Mouse (Mus musculus) CH12.LX (cell line): ENCODE data around the gene 1700037H04Rik. TPM values are rescaled to one million over a fixed set of nuclear protein-coding genes. Genes with fewer than 3 reads are reported as not detected.

Experiments used
- DNase-seq: peaks from one replicate; pipeline ENCODE4 v3.0.0-alpha.2; 2013; ENCODE audit errors: extremely low read depth
- H3K27ac ChIP-seq: 2 replicates; pipeline ENCODE4 v1.5.1; 2012; ENCODE audit warnings: low read depth, mild to moderate bottlenecking, control low read depth, moderate library complexity; ENCODE audit not compliant: insufficient read depth
- H3K27me3 ChIP-seq: replicated peaks from 2 replicates; pipeline ENCODE3; 2012; ENCODE audit warnings: inconsistent platforms
- H3K36me3 ChIP-seq, 2 experiments: replicated peaks in 1 of 2; 2 replicates each; pipeline versions ENCODE3 to v1.6.1; 2012; ENCODE audit warnings: inconsistent platforms in 1 of 2, low read length in 1 of 2, mild to moderate bottlenecking in 1 of 2, mixed read lengths in 1 of 2, moderate library complexity in 1 of 2; ENCODE audit not compliant: control insufficient read depth in 1 of 2, insufficient read depth in 1 of 2
- H3K4me1 ChIP-seq, 2 experiments: 2 replicates each; pipeline ENCODE4 v1.6.1; 2012; ENCODE audit warnings: inconsistent platforms in 1 of 2, moderate library complexity in 1 of 2; ENCODE audit not compliant: insufficient read depth in 2 of 2, control insufficient read depth in 1 of 2
- H3K4me2 ChIP-seq: 2 replicates; pipeline ENCODE4 v1.6.1; 2012; ENCODE audit warnings: low read depth, mild to moderate bottlenecking, control low read depth; ENCODE audit not compliant: poor library complexity, insufficient read depth, severe bottlenecking
- H3K4me3 ChIP-seq, 3 experiments: fragments of 150-350 bp in 1 of 3; sonication (generic) in 1 of 3; replicated peaks in 1 of 3; 2 replicates each; pipeline versions ENCODE3 to v1.5.1; 2011 to 2012; ENCODE audit warnings: low read depth in 2 of 3, low read length in 2 of 3, mild to moderate bottlenecking in 2 of 3, moderate library complexity in 2 of 3, control low read depth in 1 of 3, improper control_type of control experiment in 1 of 3, inconsistent platforms in 1 of 3, mixed read lengths in 1 of 3; ENCODE audit not compliant: poor library complexity in 1 of 3
- H3K79me2 ChIP-seq: replicated peaks from 2 replicates; pipeline ENCODE4 v1.6.1; 2012; ENCODE audit warnings: mild to moderate bottlenecking, moderate library complexity; ENCODE audit not compliant: control insufficient read depth, poor library complexity, insufficient read depth, severe bottlenecking; ENCODE audit errors: extremely low read depth
- H3K9ac ChIP-seq: 2 replicates; pipeline ENCODE4 v1.6.1; 2012; ENCODE audit warnings: low read depth, mild to moderate bottlenecking, control low read depth, moderate library complexity; ENCODE audit not compliant: insufficient read depth
- H3K9me3 ChIP-seq: replicated peaks from 2 replicates; pipeline ENCODE3; 2012; ENCODE audit warnings: low read length, inconsistent platforms, mixed read lengths
- CHD1 ChIP-seq: IDR thresholded peaks from 2 replicates; pipeline ENCODE4 v1.6.1; 2012; ENCODE audit warnings: low read depth, low read length, improper control_type of control experiment, inconsistent platforms
- E2F4 ChIP-seq: IDR thresholded peaks from 2 replicates; pipeline ENCODE4 v1.6.1; 2011; ENCODE audit warnings: low read depth, low read length, improper control_type of control experiment; ENCODE audit not compliant: insufficient replicate concordance
- EP300 ChIP-seq: IDR thresholded peaks from 2 replicates; pipeline ENCODE4 v1.6.1; 2011; ENCODE audit warnings: low read length, improper control_type of control experiment
- GABPA ChIP-seq: IDR thresholded peaks from 2 replicates; pipeline ENCODE4 v1.6.1; 2012; ENCODE audit warnings: low read depth, low read length, improper control_type of control experiment, inconsistent platforms; ENCODE audit not compliant: insufficient replicate concordance
- HCFC1 ChIP-seq: IDR thresholded peaks from 2 replicates; pipeline ENCODE4 v1.6.1; 2012; ENCODE audit warnings: low read depth, mild to moderate bottlenecking, inconsistent platforms, low read length, improper control_type of control experiment
- IRF4 ChIP-seq: IDR thresholded peaks from 2 replicates; pipeline ENCODE4 v1.6.1; 2014; ENCODE audit warnings: low read depth, mild to moderate bottlenecking, inconsistent platforms, low read length, improper control_type of control experiment
- JUN ChIP-seq: IDR thresholded peaks from 2 replicates; pipeline ENCODE4 v1.6.1; 2011; ENCODE audit warnings: low read depth, mild to moderate bottlenecking, low read length, improper control_type of control experiment, moderate library complexity; ENCODE audit not compliant: insufficient read depth
- MAFK ChIP-seq: IDR thresholded peaks from 2 replicates; pipeline ENCODE4 v1.6.1; 2011; ENCODE audit warnings: low read length, improper control_type of control experiment; ENCODE audit not compliant: insufficient replicate concordance
- MEF2A ChIP-seq: IDR thresholded peaks from 2 replicates; pipeline ENCODE4 v1.6.1; 2014; ENCODE audit warnings: low read depth, mild to moderate bottlenecking, inconsistent platforms, low read length, improper control_type of control experiment, borderline replicate concordance
- NRF1 ChIP-seq: IDR thresholded peaks from 2 replicates; pipeline ENCODE4 v1.6.1; 2014; ENCODE audit warnings: low read depth, mild to moderate bottlenecking, inconsistent platforms, low read length, improper control_type of control experiment, moderate library complexity
- POLR2A ChIP-seq: IDR thresholded peaks from 2 replicates; pipeline ENCODE4 v1.6.1; 2011; ENCODE audit warnings: low read depth, mild to moderate bottlenecking, improper control_type of control experiment, low read length
- RAD21 ChIP-seq: IDR thresholded peaks from 2 replicates; pipeline ENCODE4 v1.6.1; 2011; ENCODE audit warnings: low read depth, mild to moderate bottlenecking, low read length, improper control_type of control experiment, moderate library complexity
- SIN3A ChIP-seq: IDR thresholded peaks from 2 replicates; pipeline ENCODE4 v1.6.1; 2012; ENCODE audit warnings: low read length, improper control_type of control experiment, inconsistent platforms
- USF1 ChIP-seq: IDR thresholded peaks from 2 replicates; pipeline ENCODE4 v1.6.1; 2014; ENCODE audit warnings: low read depth, mild to moderate bottlenecking, inconsistent platforms, low read length, improper control_type of control experiment
- USF2 ChIP-seq: conservative IDR thresholded peaks from 2 replicates; pipeline ENCODE4 v1.6.1; 2011; ENCODE audit warnings: low read depth, low read length, improper control_type of control experiment
- ZNF384 ChIP-seq: IDR thresholded peaks from 2 replicates; pipeline ENCODE4 v1.6.1; 2012; ENCODE audit warnings: low read depth, low read length, improper control_type of control experiment, inconsistent platforms
- dilution Hi-C: fragments of 300-500 bp; cut with MboI; formaldehyde crosslinking; loops from 2 replicates; pipeline ENCODE4 v1.14.3; 2020; ENCODE audit warnings: low sequenced_read_pairs; ENCODE audit not compliant: extremely low pct_unique_long_range_greater_than_20kb, extremely low pct_ligation_motif_present
- in situ Hi-C: fragments of 300-500 bp; cut with MboI; formaldehyde crosslinking; loops from 3 replicates; pipeline ENCODE4 v1.14.3; 2019; ENCODE audit warnings: low sequenced_read_pairs, low pct_ligation_motif_present, low pct_unique_long_range_greater_than_20kb, mixed read lengths
- polyA plus RNA-seq: library from polyadenylated mRNA; unstranded; fragments of >175 nt; gene quantifications from 2 replicates; pipeline ENCODE4 v1.2.1, GENCODE M21; 2012; ENCODE audit warnings: low read depth; ENCODE audit not compliant: insufficient read length
- total RNA-seq, 2 experiments: library from RNA; depleted of rRNA; stranded (reverse); fragments of 300-350 nt in 1 of 2; fragments of >200 nt in 1 of 2; gene quantifications; 2 replicates each; pipeline ENCODE4 v1.2.3; 2012 to 2014

Gene 1700037H04Rik
- total and polyA plus RNA-seq, 3 experiments, result 16.0 to 40.0 (median 36.5) TPM

DNA sequence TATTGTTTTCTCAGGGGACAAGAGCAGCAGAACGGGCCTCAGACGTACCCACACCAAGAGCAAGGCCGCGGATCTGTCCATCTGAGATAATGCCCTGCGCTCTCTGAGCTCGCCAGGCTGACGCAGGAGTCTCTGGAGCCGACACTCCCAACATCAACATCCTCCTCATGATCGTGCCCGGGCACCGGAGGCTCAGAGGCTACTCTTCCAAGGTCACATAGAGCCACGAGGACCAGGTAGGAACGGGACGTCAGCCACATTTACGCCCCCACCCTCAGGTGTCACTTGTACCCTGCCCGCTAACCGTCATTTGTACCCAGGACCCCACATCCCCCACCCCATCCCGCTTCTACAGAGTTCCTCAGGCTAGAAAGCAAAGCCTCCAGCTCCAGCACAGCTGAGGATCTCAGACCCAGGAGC, 380 bp downstream of the 1700037H04Rik start:
- peak overlapping the region; percentile 57 for H3K4me2 ChIP-seq
- in situ Hi-C loops (no loop called here), dilution Hi-C loops (no loop called here)
- H3K9ac ChIP-seq, result peak overlapping the region; percentile 66
- no peak for TF ChIP-seq JUN
- TF ChIP-seq MAFK, result no peak
- no peak for TF ChIP-seq USF2
- no peak for TF ChIP-seq MEF2A
- TF ChIP-seq GABPA, result no peak
- no peak for TF ChIP-seq USF1
- TF ChIP-seq ZNF384, result no peak
- TF ChIP-seq RAD21, result no peak
- no peak for TF ChIP-seq EP300
- TF ChIP-seq POLR2A, result no peak
- no peak for TF ChIP-seq IRF4
- TF ChIP-seq CHD1, result no peak
- peak overlapping the region; percentile 61 to 75 (median 66) for H3K4me3 ChIP-seq
- peaks cover 5% of the 10 kb centered on the region for H3K9me3 ChIP-seq
- no peaks in the 10 kb centered on the region for H3K79me2 ChIP-seq
- DNase-seq, result peak; percentile 23
- no peak overlapping the region for H3K27ac ChIP-seq
- peaks cover 2 to 17% of the 10 kb centered on the region in 2 experiments; a peak in 3 of 4 replicates for H3K4me1 ChIP-seq
- no peaks in the 10 kb centered on the region for H3K27me3 ChIP-seq
- peaks cover 0 to 19% of the 10 kb centered on the region in 2 experiments for H3K36me3 ChIP-seq

DNA sequence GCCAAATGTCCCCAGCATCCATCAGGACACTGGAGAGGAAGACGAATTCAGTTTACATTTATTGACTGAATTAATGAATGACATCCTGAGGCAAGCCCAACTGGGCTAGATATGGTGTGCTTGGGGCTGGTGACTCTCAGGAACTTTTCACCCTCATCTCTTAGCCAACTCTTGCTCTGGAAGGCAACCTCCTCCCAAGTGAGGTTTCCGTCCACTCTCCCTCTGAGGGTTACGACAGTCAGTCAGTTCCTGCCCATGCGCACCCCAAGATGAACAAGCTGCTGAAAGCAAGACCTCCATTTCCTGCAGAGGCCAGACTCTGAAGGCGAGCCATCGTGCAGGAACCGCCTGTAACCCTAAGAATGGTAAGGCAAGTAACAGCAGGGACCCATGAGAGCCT, 2.9 kb downstream of the 1700037H04Rik start:
- in situ Hi-C loops (no loop called here), dilution Hi-C loops (no loop called here)
- no peaks in the 10 kb centered on the region for H3K27me3 ChIP-seq
- H3K9ac ChIP-seq, result no peak overlapping the region
- peaks cover 2 to 17% of the 10 kb centered on the region in 2 experiments; a peak in 3 of 4 replicates for H3K4me1 ChIP-seq
- H3K36me3 ChIP-seq, result peaks cover 3 to 34% of the 10 kb centered on the region in 2 experiments
- no peak overlapping the region for H3K4me3 ChIP-seq
- DNase-seq, result no peak
- H3K79me2 ChIP-seq, result no peaks in the 10 kb centered on the region
- no peak overlapping the region for H3K27ac ChIP-seq
- no peaks in the 10 kb centered on the region for H3K9me3 ChIP-seq
- no peak for TF ChIP-seq E2F4
- TF ChIP-seq NRF1, result no peak
- no peak for TF ChIP-seq JUN
- no peak for TF ChIP-seq CHD1
- no peak for TF ChIP-seq HCFC1
- TF ChIP-seq GABPA, result no peak
- TF ChIP-seq MAFK, result no peak
- no peak for TF ChIP-seq RAD21
- no peak for TF ChIP-seq SIN3A
- no peak overlapping the region for H3K4me2 ChIP-seq
